Mouse (Mus musculus) limb, embryonic 10.5 days (tissue): ENCODE data around the gene Gpr137. TPM values are rescaled to one million over a fixed set of nuclear protein-coding genes. Genes with fewer than 3 reads are reported as not detected.

ENCODE experiments used
- DNase-seq: peaks from one replicate; pipeline ENCODE4 v3.0.0-alpha.2; 2017; ENCODE audit warnings: low spot score
- H3K27ac ChIP-seq: fragments of 300-500 bp; sonication (generic); 2 replicates; pipeline ENCODE4 v1.5.1; 2016; ENCODE audit warnings: mild to moderate bottlenecking
- H3K27me3 ChIP-seq: fragments of 300-500 bp; sonication (generic); 2 replicates; pipeline ENCODE4 v1.6.1; 2016; ENCODE audit warnings: low read depth, mild to moderate bottlenecking; ENCODE audit not compliant: poor library complexity, severe bottlenecking
- H3K36me3 ChIP-seq: fragments of 300-500 bp; sonication (generic); 2 replicates; pipeline ENCODE4 v1.6.1; 2016; ENCODE audit warnings: mild to moderate bottlenecking, moderate library complexity
- H3K4me1 ChIP-seq: fragments of 300-500 bp; sonication (generic); 2 replicates; pipeline ENCODE4 v1.6.1; 2016
- H3K4me3 ChIP-seq: fragments of 300-500 bp; sonication (generic); 2 replicates; pipeline ENCODE4 v1.5.1; 2016; ENCODE audit warnings: mild to moderate bottlenecking, moderate library complexity
- H3K9me3 ChIP-seq: fragments of 300-500 bp; sonication (generic); replicated peaks from 2 replicates; pipeline ENCODE4 v1.6.1; 2016; ENCODE audit warnings: mild to moderate bottlenecking
- WGBS: fragments of 180-500 bp; shearing (Covaris S2); methylation state at CpG from one replicate; pipeline ENCODE4 v1.1.7; 2016; 5-methylcytosine and 5-hydroxymethylcytosine counted together
- microRNA-seq: library from miRNA; unstranded; fragments of <30 nt; microRNA quantifications from one replicate; pipeline ENCODE4, GENCODE M21; 2017
- polyA plus RNA-seq: library from polyadenylated mRNA; unstranded; fragments of >200 nt; fragmentation: Nextera tagmentation; extraction: Ambion mirVana; gene quantifications from 2 replicates; pipeline ENCODE4 v1.2.1, GENCODE M21; 2016

The Gpr137 gene
- polyA plus RNA-seq, 1 experiment from 2014 or later = 24.4 TPM

DNA sequence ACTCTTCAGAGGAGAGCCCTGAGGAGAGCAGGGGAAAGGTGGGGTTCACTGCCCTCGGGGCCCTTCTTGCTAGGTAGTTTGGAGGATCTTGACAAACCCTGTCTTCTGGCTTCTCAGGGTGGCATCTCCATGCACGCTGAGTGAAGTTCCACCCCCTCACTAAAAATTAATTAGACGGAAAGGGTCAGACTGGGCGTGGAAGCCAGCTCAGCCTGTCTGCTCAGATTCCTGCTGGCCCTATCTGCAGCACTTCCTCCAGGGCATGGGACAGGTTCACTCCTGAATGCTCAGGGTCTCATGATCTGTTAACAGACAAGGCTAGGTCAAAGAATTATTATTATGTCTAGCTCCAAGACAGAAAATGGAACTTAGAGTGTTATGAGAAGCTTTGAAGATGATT, 49.8 kb downstream of the Gpr137 start:
- Histone ChIP-seq H3K27me3 (no peaks in the 10 kb centered on the region), H3K27ac (no peak overlapping the region), H3K4me1 (no peaks in the 10 kb centered on the region), H3K4me3 (no peak overlapping the region), H3K9me3 (0 out of 2 replicates have a peak, but pooled peaks cover 2% of the 10 kb centered on the region), H3K36me3 (no peaks in the 10 kb centered on the region)
- DNase-seq = no peak
- 59% methylated on average over 4 of the region's 4 CpGs for WGBS

Small RNAs within 50 kb of the gene (microRNA-seq; reads per million reads assigned to microRNA genes)
- 1.5 reads per million for gene Mir6990

Other genes with a start within 250 kb of the Gpr137 start
- gene Rps6ka4, start 101.8 kb downstream of the Gpr137 start, polyA plus RNA-seq = 2.8 and 4.8 TPM in 2 replicates
- gene Ccdc88b, start 84.3 kb downstream of the Gpr137 start, polyA plus RNA-seq = 0.15 and 0.61 TPM in 2 replicates
- 157 and 168 TPM in 2 replicates for gene Trmt112, start 32.8 kb downstream of the Gpr137 start, polyA plus RNA-seq
- 122 and 131 TPM in 2 replicates for gene Prdx5, start 32.4 kb downstream of the Gpr137 start, polyA plus RNA-seq
- gene Esrra, start 20.7 kb downstream of the Gpr137 start, polyA plus RNA-seq = 6.2 and 7.0 TPM in 2 replicates
- gene Catsperz, start 17.1 kb downstream of the Gpr137 start, polyA plus RNA-seq = 0.76 and 0.93 TPM in 2 replicates
- 0.11 TPM in 1 of 2 replicates, not detected in the other for gene Kcnk4, start 8.0 kb downstream of the Gpr137 start, polyA plus RNA-seq
- 51.8 and 55.3 TPM in 2 replicates for gene Bad, start 619 bp downstream of the Gpr137 start, polyA plus RNA-seq
- gene Ppp1r14b, start 32.5 kb upstream of the Gpr137 start, polyA plus RNA-seq = 245 and 281 TPM in 2 replicates
- gene Plcb3, start 34.0 kb upstream of the Gpr137 start, polyA plus RNA-seq = 29.2 and 37.8 TPM in 2 replicates
- gene Fkbp2, start 38.0 kb upstream of the Gpr137 start, polyA plus RNA-seq = 94.0 and 102 TPM in 2 replicates
- gene Vegfb, start 45.2 kb upstream of the Gpr137 start, polyA plus RNA-seq = 41.1 and 41.7 TPM in 2 replicates
- gene Dnajc4, start 50.1 kb upstream of the Gpr137 start, polyA plus RNA-seq = 17.4 and 19.4 TPM in 2 replicates
- gene Nudt22, start 53.6 kb upstream of the Gpr137 start, polyA plus RNA-seq = 21.1 and 21.2 TPM in 2 replicates
- gene Trpt1, start 53.7 kb upstream of the Gpr137 start, polyA plus RNA-seq = 7.4 and 10.6 TPM in 2 replicates
- gene Fermt3, start 77.0 kb upstream of the Gpr137 start, polyA plus RNA-seq = 7.0 and 7.5 TPM in 2 replicates
- gene Stip1, start 97.5 kb upstream of the Gpr137 start, polyA plus RNA-seq = 455 and 483 TPM in 2 replicates
- 2.8 and 4.4 TPM in 2 replicates for gene Macrod1, start 114.3 kb upstream of the Gpr137 start, polyA plus RNA-seq
- 0.54 and 1.6 TPM in 2 replicates for gene Flrt1, start 163.2 kb upstream of the Gpr137 start, polyA plus RNA-seq